Mouse (Mus musculus): Measurements from ENCODE around the gene Zfp61. TPM values are rescaled to one million over a fixed set of nuclear protein-coding genes. Genes with fewer than 3 reads are reported as not detected.

The Zfp61 gene
- 18.3 and 30.9 TPM in 2 replicates for total RNA-seq (2014; rRNA removed)
- 30.3 and 32.4 TPM in 2 replicates for polyA plus RNA-seq (2015; fragmentation: Nextera tagmentation; extraction: Ambion mirVana)

DNA sequence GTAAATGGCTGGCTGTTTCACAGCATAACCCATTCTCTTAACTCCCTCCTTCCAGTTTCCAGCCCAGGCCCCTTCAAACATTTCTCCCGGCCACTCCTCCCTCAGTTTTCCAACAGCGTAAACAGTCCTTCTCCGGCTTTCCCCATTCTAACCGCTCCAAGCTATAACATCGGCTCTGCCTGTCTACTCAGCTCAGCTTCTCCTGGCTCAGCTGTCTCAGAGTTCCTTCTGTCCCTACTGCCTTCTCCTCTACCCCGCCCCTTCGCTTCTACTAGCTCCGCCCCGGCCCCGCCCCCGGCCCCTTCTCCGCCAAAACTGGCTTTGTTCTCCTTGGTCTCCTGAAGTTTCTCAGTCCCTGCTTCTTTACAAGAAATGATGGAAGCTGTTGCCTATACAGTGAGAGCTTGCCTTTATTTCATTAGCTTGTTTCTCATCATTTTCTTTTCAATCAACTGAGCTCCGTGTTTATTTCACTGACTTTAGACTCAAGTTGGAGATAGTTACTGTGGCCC lies at the start of gene Zfp61:
Gene Zfp61 (minus strand): TSS at position 462 of the 512 bp plus-strand sequence.
- peak within 1 kb of the TSS; percentile 24; the same call in 1 of the 2 replicates for H3K9ac ChIP-seq (replicated peaks; ENCODE audit: low read length, poor library complexity, severe bottlenecking)
- no peaks in the 10 kb centered on the region for H3K27me3 ChIP-seq (ENCODE audit: insufficient read depth, low read length)
- H3K4me2 ChIP-seq (ENCODE audit: low read depth, low read length, poor library complexity, severe bottlenecking), result peak within 1 kb of the TSS; percentile 79
- no peaks in the 10 kb centered on the region for H3K9me3 ChIP-seq (ENCODE audit: low read length)
- 1% methylated on average over 13 of the region's 13 CpGs for WGBS
- DNase-seq (ENCODE audit: low spot score) (peak; percentile 75), ATAC-seq (ENCODE audit: low FRiP score) (no peak)
- TF ChIP-seq CTCF (IDR thresholded peaks at IDR 0.05), result no peak
- peaks cover 27% of the 10 kb centered on the region for H3K36me3 ChIP-seq (ENCODE audit: insufficient read depth, low read length)
- no peak within 1 kb of the TSS for H3K4me3 ChIP-seq (ENCODE audit: low read depth, low read length)
- H3K27ac ChIP-seq (ENCODE audit: low read depth, low read length), result no peak within 1 kb of the TSS
- H3K4me1 ChIP-seq (ENCODE audit: insufficient read depth, low read length), result no peaks in the 10 kb centered on the region

DNA sequence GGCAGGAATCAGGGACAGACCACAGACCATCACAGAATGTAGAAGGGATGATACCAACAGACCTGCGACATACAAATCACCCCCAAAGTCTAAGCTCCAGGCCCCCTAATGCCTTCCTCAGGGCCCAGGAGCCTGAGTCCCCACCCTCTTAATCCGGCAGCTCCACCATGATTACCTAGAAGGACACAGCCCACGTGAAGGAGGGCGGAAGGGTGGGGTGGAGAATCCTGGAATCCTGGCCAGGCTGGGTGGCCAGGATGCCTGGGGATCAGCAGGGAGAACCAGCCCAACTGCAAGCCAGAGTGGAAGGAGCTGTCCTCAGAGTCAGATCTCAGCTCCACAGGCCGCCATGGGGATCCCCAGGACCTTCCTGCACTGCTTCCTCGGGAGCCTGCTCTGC lies 47.9 kb upstream of the Zfp61 start, which contains the start of gene Lypd5:
Gene Lypd5 (plus strand): TSS at position 301 of the 400 bp plus-strand sequence.
- WGBS, result 42% methylated on average over 6 of the region's 6 CpGs
- Histone ChIP-seq H3K4me1 (ENCODE audit: insufficient read depth, low read length) (no peaks in the 10 kb centered on the region), H3K9ac (replicated peaks; ENCODE audit: low read length, poor library complexity, severe bottlenecking) (no peak within 1 kb of the TSS), H3K27ac (ENCODE audit: low read depth, low read length) (no peak within 1 kb of the TSS), H3K27me3 (ENCODE audit: insufficient read depth, low read length) (no peaks in the 10 kb centered on the region), H3K4me3 (ENCODE audit: low read depth, low read length) (no peak within 1 kb of the TSS), H3K36me3 (ENCODE audit: insufficient read depth, low read length) (no peaks in the 10 kb centered on the region), H3K4me2 (ENCODE audit: low read depth, low read length, poor library complexity, severe bottlenecking) (no peak within 1 kb of the TSS), H3K9me3 (ENCODE audit: low read length) (no peaks in the 10 kb centered on the region)
- ATAC-seq (ENCODE audit: low FRiP score) (no peak), DNase-seq (ENCODE audit: low spot score) (no peak)
- no peak for TF ChIP-seq CTCF (IDR thresholded peaks at IDR 0.05)

DNA sequence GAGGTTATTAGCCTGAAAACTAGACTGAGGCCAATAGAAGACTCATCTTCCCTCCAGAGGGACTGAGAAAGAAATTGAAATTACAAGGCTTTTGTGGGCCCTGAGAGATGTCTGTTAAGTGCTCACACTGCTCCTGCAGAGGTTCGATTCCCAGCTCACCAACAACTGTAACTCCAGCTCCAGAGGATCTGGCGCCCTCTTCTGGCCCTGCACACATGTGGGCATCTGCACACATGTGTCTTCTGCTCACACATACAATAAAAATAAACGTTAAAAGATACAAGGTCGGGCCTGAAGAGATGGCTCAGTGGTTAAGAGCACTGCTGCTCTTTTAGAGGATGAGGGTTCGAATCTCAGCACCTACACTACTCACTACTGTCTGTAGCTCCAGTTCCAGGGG lies 45.4 kb upstream of the Zfp61 start:
- no peaks in the 10 kb centered on the region for H3K4me1 ChIP-seq (ENCODE audit: insufficient read depth, low read length)
- no peak overlapping the region for H3K4me3 ChIP-seq (ENCODE audit: low read depth, low read length)
- no peaks in the 10 kb centered on the region for H3K9me3 ChIP-seq (ENCODE audit: low read length)
- H3K27ac ChIP-seq (ENCODE audit: low read depth, low read length), result no peak overlapping the region
- no peaks in the 10 kb centered on the region for H3K27me3 ChIP-seq (ENCODE audit: insufficient read depth, low read length)
- WGBS, result 73% methylated on average over 5 of the region's 5 CpGs
- no peaks in the 10 kb centered on the region for H3K36me3 ChIP-seq (ENCODE audit: insufficient read depth, low read length)
- no peak overlapping the region for H3K9ac ChIP-seq (replicated peaks; ENCODE audit: low read length, poor library complexity, severe bottlenecking)
- TF ChIP-seq CTCF (IDR thresholded peaks at IDR 0.05), result peak; percentile 18; the same call in 1 of the 2 replicates
- H3K4me2 ChIP-seq (ENCODE audit: low read depth, low read length, poor library complexity, severe bottlenecking), result no peak overlapping the region
- ATAC-seq (ENCODE audit: low FRiP score) (no peak), DNase-seq (ENCODE audit: low spot score) (no peak)

DNA sequence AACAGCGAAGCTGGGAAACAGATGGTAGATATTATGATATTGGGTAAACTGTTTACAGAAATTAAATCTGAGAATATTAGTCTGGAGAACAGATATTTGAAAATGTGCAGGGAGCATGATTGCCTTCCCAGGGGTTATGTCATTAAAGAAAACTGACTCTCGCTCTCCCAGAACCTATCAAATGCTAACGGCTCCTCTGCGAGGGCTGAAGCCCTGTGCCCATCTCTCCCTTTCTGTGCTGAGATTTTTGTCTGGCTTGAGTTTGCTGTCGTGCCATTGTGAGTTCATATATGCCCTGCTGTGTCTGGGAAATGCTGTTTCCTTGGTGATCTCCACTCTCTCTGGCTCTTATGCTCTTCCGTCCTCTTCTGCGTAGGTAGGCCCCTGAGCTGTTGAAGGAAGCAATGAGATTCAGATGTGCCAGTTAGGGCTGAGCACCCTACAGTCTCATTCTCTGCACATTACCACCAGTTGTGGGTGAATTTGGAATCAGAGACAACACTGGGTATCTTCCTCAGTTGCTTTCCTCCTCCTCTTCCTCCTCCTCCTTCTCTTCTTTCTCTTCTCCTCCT lies 42.8 kb upstream of the Zfp61 start:
- H3K4me2 ChIP-seq (ENCODE audit: low read depth, low read length, poor library complexity, severe bottlenecking), result no peak overlapping the region
- no peak for TF ChIP-seq CTCF (IDR thresholded peaks at IDR 0.05)
- no peak overlapping the region for H3K9ac ChIP-seq (replicated peaks; ENCODE audit: low read length, poor library complexity, severe bottlenecking)
- no peaks in the 10 kb centered on the region for H3K4me1 ChIP-seq (ENCODE audit: insufficient read depth, low read length)
- WGBS, result 58% methylated on average over 7 of the region's 7 CpGs
- ATAC-seq (ENCODE audit: low FRiP score), result no peak
- no peaks in the 10 kb centered on the region for H3K9me3 ChIP-seq (ENCODE audit: low read length)
- H3K36me3 ChIP-seq (ENCODE audit: insufficient read depth, low read length), result no peaks in the 10 kb centered on the region
- H3K27ac ChIP-seq (ENCODE audit: low read depth, low read length), result no peak overlapping the region
- DNase-seq (ENCODE audit: low spot score), result peak; percentile 15
- H3K4me3 ChIP-seq (ENCODE audit: low read depth, low read length), result no peak overlapping the region
- no peaks in the 10 kb centered on the region for H3K27me3 ChIP-seq (ENCODE audit: insufficient read depth, low read length)

DNA sequence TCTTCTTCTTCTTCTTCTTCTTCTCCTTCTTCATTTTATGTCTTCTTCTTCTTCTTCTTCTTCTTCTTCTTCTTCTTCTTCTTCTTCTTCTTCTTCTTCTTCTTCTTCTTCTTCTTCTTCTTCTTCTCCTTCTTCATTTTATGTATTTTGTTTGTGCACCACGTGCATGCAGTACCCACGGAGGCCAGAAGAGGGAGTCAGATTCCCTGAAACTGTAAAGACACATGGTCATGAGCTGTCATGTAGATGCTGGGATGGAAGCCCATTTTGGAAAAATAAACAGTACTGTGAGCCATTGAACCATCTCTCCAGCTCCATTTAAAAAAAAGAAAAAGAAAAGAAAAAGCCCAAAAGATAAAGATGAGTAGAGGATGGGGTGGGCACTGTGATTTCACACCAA lies 37.2 kb upstream of the Zfp61 start:
- peak; percentile 39 for TF ChIP-seq CTCF (IDR thresholded peaks at IDR 0.05)
- Histone ChIP-seq H3K9me3 (ENCODE audit: low read length) (no peaks in the 10 kb centered on the region), H3K4me2 (ENCODE audit: low read depth, low read length, poor library complexity, severe bottlenecking) (no peak overlapping the region), H3K27me3 (ENCODE audit: insufficient read depth, low read length) (0 out of 2 replicates have a peak, but pooled peaks cover 4% of the 10 kb centered on the region), H3K9ac (replicated peaks; ENCODE audit: low read length, poor library complexity, severe bottlenecking) (no peak overlapping the region), H3K36me3 (ENCODE audit: insufficient read depth, low read length) (no peaks in the 10 kb centered on the region), H3K27ac (ENCODE audit: low read depth, low read length) (no peak overlapping the region), H3K4me3 (ENCODE audit: low read depth, low read length) (no peak overlapping the region), H3K4me1 (ENCODE audit: insufficient read depth, low read length) (no peaks in the 10 kb centered on the region)
- no peak for DNase-seq (ENCODE audit: low spot score)
- ATAC-seq (ENCODE audit: low FRiP score), result no peak
- WGBS, result 41% methylated on average over 2 of the region's 2 CpGs

DNA sequence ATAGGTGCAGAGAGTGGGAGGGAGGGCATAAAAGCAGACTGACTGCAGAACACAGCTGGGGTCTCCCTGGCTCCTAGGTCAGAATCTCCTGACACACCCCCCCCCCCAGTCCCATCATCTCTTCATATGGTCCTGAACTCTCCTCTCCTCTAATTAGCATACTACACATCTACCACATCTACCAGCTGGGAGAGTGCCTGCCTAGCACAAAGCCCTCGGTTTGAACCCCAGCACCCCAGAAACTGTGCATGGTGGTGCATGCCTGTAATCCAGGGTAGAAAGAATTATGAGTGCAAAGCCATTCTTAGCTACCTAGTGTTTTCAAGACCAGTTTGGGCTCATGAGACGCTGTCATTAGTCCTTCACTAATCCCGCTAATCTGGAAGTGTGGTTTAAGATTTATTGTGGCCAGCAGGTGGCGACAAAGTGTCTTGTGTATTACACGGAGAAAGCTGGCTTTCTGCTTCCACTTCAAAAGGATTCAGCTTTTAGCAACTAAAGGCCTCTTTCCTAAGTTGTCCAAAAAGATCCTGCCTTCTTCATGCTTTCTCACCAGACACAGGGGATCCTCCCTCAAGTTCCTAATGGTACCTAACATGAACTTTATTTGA lies 34.8 kb upstream of the Zfp61 start:
- Histone ChIP-seq H3K9ac (replicated peaks; ENCODE audit: low read length, poor library complexity, severe bottlenecking) (no peak overlapping the region), H3K27ac (ENCODE audit: low read depth, low read length) (no peak overlapping the region), H3K36me3 (ENCODE audit: insufficient read depth, low read length) (no peaks in the 10 kb centered on the region), H3K4me1 (ENCODE audit: insufficient read depth, low read length) (no peaks in the 10 kb centered on the region), H3K4me3 (ENCODE audit: low read depth, low read length) (no peak overlapping the region), H3K9me3 (ENCODE audit: low read length) (no peaks in the 10 kb centered on the region), H3K27me3 (ENCODE audit: insufficient read depth, low read length) (0 out of 2 replicates have a peak, but pooled peaks cover 4% of the 10 kb centered on the region), H3K4me2 (ENCODE audit: low read depth, low read length, poor library complexity, severe bottlenecking) (no peak overlapping the region)
- WGBS, result 11% methylated on average over 5 of the region's 5 CpGs
- peak; percentile 86 for TF ChIP-seq CTCF (IDR thresholded peaks at IDR 0.05)
- ATAC-seq (ENCODE audit: low FRiP score) (0 out of 2 replicates have a peak, but pooled peaks have one; percentile 5), DNase-seq (ENCODE audit: low spot score) (peak; percentile 89)
